Mouse (Mus musculus) forebrain, embryonic 14.5 days (tissue): ENCODE data around the gene Tmem190. TPM values are rescaled to one million over a fixed set of nuclear protein-coding genes. Genes with fewer than 3 reads are reported as not detected.
"Not testable (repeated sequence)": the region's sequence is repeated elsewhere in the genome, so short reads cannot be mapped to it uniquely, and the experiment has no call there.

Experiments used
- ATAC-seq: fragments of 200-750 bp; cut with Nextera tagmentation; 2 replicates; pipeline ENCODE4 v1.8.0; 2017; ENCODE audit warnings: mild to moderate bottlenecking, moderate library complexity
- DNase-seq: peaks from one replicate; pipeline ENCODE4 v3.0.0-alpha.2; 2015; ENCODE audit warnings: low spot score
- H3K27ac ChIP-seq: fragments of 300-500 bp; sonication (generic); 2 replicates; pipeline ENCODE4 v1.5.1; 2014; ENCODE audit warnings: low read depth, mild to moderate bottlenecking, control low read depth, low read length, moderate library complexity
- H3K27me3 ChIP-seq: fragments of 300-500 bp; sonication (generic); replicated peaks from 2 replicates; pipeline ENCODE4 v1.6.1; 2014; ENCODE audit warnings: low read length, control low read depth, mixed read lengths; ENCODE audit not compliant: control insufficient read depth, insufficient read depth
- H3K36me3 ChIP-seq: fragments of 300-500 bp; sonication (generic); 2 replicates; pipeline ENCODE4 v1.6.1; 2014; ENCODE audit warnings: low read length, control low read depth; ENCODE audit not compliant: control insufficient read depth, insufficient read depth
- H3K4me1 ChIP-seq: fragments of 300-500 bp; sonication (generic); 2 replicates; pipeline ENCODE4 v1.6.1; 2014; ENCODE audit warnings: antibody characterized with exemption, low read length, control low read depth; ENCODE audit not compliant: control insufficient read depth, insufficient read depth
- H3K4me2 ChIP-seq: fragments of 300-500 bp; sonication (generic); 2 replicates; pipeline ENCODE4 v1.6.1; 2014; ENCODE audit warnings: mild to moderate bottlenecking, control low read depth, low read length
- H3K4me3 ChIP-seq: fragments of 300-500 bp; sonication (generic); 2 replicates; pipeline ENCODE4 v1.5.1; 2014; ENCODE audit warnings: low read depth, low read length, control low read depth
- H3K9ac ChIP-seq: fragments of 300-500 bp; sonication (generic); 2 replicates; pipeline ENCODE4 v1.6.1; 2014; ENCODE audit warnings: mild to moderate bottlenecking, low read length, control low read depth, moderate library complexity
- H3K9me3 ChIP-seq: fragments of 300-500 bp; sonication (generic); replicated peaks from 2 replicates; pipeline ENCODE4 v1.6.1; 2016; ENCODE audit warnings: low read length, control low read depth, mixed read lengths; ENCODE audit not compliant: control insufficient read depth
- WGBS: fragments of 180-500 bp; shearing (Covaris S2); extraction: QIAGEN DNeasy Blood & Tissue Kit; methylation state at CpG from one replicate; pipeline ENCODE4 v1.1.7; 2014; 5-methylcytosine and 5-hydroxymethylcytosine counted together
- polyA plus RNA-seq: library from polyadenylated mRNA; unstranded; fragments of >200 nt; fragmentation: Nextera tagmentation; extraction: Ambion mirVana; gene quantifications from 2 replicates; pipeline ENCODE4 v1.2.1, GENCODE M21; 2014

Gene Tmem190
- polyA plus RNA-seq, 1 experiment from 2014 or later = not detected

DNA sequence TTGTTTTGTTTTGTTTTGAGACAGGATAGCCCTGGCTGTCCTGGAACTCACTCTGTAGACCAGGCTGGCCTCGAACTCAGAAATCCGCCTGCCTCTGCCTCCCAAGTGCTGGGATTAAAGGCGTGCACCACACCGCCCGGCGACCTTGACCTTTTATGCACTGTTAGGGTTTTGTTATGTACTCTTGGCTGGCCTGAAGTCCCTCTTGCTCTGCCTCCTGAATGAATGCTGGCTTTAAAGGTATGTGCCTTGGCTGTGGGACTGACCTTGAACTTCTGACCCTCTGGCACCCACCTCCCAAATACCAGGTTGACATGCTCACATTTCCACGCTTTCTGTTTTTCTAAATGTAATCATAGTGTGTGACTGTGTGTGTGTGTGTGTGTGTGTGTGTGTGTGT is 38.2 kb downstream of the Tmem190 start:
- WGBS = 92% methylated on average over 7 of the region's 7 CpGs

DNA sequence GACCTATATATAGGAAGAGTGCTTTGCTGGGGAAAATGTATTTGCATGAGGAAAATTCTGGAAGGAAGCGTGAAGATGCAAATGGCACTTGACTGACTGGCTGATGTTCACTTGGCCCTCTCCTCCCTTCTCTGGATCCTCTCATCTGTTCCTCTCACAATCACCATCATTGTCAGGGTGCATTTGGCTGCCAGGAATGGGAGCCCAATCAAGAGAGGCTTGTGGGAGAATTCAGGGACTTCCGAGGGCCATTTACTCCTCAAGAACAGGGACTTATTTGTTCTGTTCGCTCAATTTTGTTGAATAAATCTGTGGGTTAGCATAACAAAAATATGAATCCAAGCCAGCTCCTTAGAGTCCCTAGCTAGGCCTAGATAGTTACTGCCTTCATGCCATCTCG is 39.0 kb downstream of the Tmem190 start:
- no peaks in the 10 kb centered on the region for H3K36me3 ChIP-seq
- DNase-seq = no peak
- H3K9me3 ChIP-seq = no peaks in the 10 kb centered on the region
- H3K9ac ChIP-seq = no peak overlapping the region
- ATAC-seq = no peak
- 77% methylated on average over 4 of the region's 4 CpGs for WGBS
- H3K27ac ChIP-seq = no peak overlapping the region
- H3K4me2 ChIP-seq = no peak overlapping the region
- no peaks in the 10 kb centered on the region for H3K27me3 ChIP-seq
- H3K4me3 ChIP-seq = no peak overlapping the region
- H3K4me1 ChIP-seq = no peaks in the 10 kb centered on the region

More for the DNA sequence above, 38.2 kb downstream of the Tmem190 start:
- H3K27ac ChIP-seq, ATAC-seq, H3K9me3 ChIP-seq, DNase-seq, H3K9ac ChIP-seq, H3K4me1 ChIP-seq, H3K4me3 ChIP-seq, H3K4me2 ChIP-seq, H3K27me3 ChIP-seq, H3K36me3 ChIP-seq: not testable (repeated sequence)

DNA sequence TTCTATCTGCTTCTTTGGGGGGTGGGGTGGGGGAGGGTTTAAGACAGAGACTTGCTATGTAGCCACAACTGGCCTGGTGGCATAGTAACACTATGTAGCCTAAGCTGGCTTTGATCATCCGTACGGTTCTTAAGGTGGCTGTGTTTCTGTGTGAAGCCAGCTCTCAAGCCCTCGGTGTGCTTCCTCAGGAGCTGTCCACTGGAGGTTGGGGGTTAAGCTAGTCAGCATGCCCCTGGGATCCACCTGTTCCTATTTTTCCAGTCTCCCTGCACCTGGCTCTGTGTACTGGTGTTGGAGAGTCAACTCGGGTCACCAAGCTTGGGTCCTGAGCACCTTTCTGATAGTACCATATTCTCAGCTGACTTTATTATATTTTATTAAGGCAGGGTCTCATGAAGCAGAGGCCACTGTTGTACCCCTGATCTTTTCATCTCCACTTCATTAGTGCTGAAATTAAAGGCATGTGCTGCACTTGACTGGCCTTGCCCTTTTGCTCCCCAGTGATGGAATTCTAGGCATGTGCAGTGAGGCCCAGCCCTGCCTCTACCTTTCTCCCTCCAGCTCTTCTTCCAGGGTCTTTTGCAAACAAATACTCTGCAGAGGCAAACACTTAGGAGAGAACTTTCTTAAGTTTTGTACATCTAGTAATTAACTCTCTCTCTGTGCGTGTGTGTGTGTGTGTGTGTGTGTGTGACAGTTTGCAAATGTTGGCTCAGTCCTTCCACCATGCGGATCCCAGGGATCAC is 39.6 kb downstream of the Tmem190 start:
- Histone ChIP-seq H3K9me3 (no peaks in the 10 kb centered on the region), H3K27me3 (no peaks in the 10 kb centered on the region), H3K4me2 (no peak overlapping the region), H3K36me3 (no peaks in the 10 kb centered on the region), H3K4me3 (no peak overlapping the region), H3K4me1 (no peaks in the 10 kb centered on the region), H3K27ac (no peak overlapping the region), H3K9ac (no peak overlapping the region)
- 71% methylated on average over 6 of the region's 6 CpGs for WGBS
- no peak for DNase-seq
- ATAC-seq = no peak

DNA sequence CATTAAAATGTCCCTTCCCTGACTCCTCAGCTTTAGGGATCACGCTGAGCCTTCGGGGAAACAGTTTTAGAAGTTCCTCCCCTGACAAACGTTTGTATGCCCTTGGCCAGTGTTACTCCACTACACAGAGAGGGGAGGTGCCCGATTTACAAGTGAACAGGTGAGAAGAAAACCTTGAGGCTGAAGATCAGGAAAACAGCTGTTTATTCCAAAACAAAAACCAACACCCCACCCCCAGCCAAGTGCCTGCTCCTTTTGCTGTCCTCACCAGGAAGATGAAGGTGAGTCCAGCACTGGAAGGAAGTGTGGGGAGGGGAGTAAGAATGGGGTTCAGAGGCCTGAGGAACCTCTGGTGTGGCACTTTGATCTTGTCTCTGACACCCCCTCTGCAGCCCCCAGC is 42.6 kb downstream of the Tmem190 start:
- H3K4me2 ChIP-seq = no peak overlapping the region
- H3K27ac ChIP-seq = no peak overlapping the region
- peaks cover 10% of the 10 kb centered on the region for H3K36me3 ChIP-seq
- ATAC-seq (no peak), DNase-seq (no peak)
- 58% methylated on average over 4 of the region's 4 CpGs for WGBS
- no peaks in the 10 kb centered on the region for H3K4me1 ChIP-seq
- H3K4me3 ChIP-seq = no peak overlapping the region
- H3K9me3 ChIP-seq = no peaks in the 10 kb centered on the region
- H3K9ac ChIP-seq = no peak overlapping the region
- H3K27me3 ChIP-seq = no peaks in the 10 kb centered on the region

DNA sequence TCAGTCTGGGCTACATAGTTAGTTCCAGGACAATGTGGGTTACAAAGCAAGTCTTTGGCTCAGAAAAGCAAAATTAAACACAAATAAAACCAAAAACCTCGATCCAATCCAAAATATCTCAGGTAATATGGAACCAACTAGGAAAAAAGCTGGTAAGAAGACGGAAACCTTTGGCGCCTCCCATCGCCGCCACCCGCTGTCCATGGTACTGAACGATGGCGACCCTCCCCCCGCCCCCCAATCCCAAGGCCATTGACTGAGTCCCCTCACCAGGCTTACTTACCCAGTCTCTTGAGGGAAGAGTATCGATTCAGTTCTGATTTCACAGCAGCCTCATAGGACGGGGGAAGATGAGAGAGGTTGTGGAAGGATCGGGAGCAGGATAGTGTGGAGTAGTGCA is 47.7 kb downstream of the Tmem190 start:
- Histone ChIP-seq H3K4me3 (no peak overlapping the region), H3K27ac (no peak overlapping the region), H3K4me2 (no peak overlapping the region), H3K4me1 (no peaks in the 10 kb centered on the region), H3K9me3 (no peaks in the 10 kb centered on the region), H3K27me3 (no peaks in the 10 kb centered on the region), H3K9ac (no peak overlapping the region), H3K36me3 (peaks cover 10% of the 10 kb centered on the region)
- no peak for ATAC-seq
- 9% methylated on average over 12 of the region's 12 CpGs for WGBS
- DNase-seq = no peak

Other genes with a start within 250 kb of the Tmem190 start
- gene Syt5, start 235.4 kb upstream of the Tmem190 start, polyA plus RNA-seq = 133 and 153 TPM in 2 replicates
- not detected in 2 replicates for gene Ptprh, start 178.9 kb upstream of the Tmem190 start, polyA plus RNA-seq
- gene Tmem86b, start 151.5 kb upstream of the Tmem190 start, polyA plus RNA-seq = 2.4 and 2.6 TPM in 2 replicates
- gene Ppp6r1, start 123.9 kb upstream of the Tmem190 start, polyA plus RNA-seq = 4.4 and 5.3 TPM in 2 replicates
- 141 and 156 TPM in 2 replicates for gene Hspbp1, start 97.9 kb upstream of the Tmem190 start, polyA plus RNA-seq
- 7.9 and 8.0 TPM in 2 replicates for gene Brsk1, start 92.3 kb upstream of the Tmem190 start, polyA plus RNA-seq
- gene Tmem150b, start 57.7 kb upstream of the Tmem190 start, polyA plus RNA-seq = 0.12 TPM in 1 of 2 replicates, not detected in the other
- gene Kmt5c, start 42.8 kb upstream of the Tmem190 start, polyA plus RNA-seq = 54.6 and 57.1 TPM in 2 replicates
- 11.7 and 13.1 TPM in 2 replicates for gene Cox6b2, start 29.8 kb upstream of the Tmem190 start, polyA plus RNA-seq
- not detected in 2 replicates for gene Fam71e2, start 11.6 kb upstream of the Tmem190 start, polyA plus RNA-seq
- gene Il11, start 78 bp upstream of the Tmem190 start, polyA plus RNA-seq = 0.21 and 0.32 TPM in 2 replicates
- gene Tmem238, start 6.7 kb downstream of the Tmem190 start, polyA plus RNA-seq = 1.5 and 1.7 TPM in 2 replicates
- 179 and 182 TPM in 2 replicates for gene Rpl28, start 9.9 kb downstream of the Tmem190 start, polyA plus RNA-seq
- gene Ube2s, start 29.7 kb downstream of the Tmem190 start, polyA plus RNA-seq = 378 and 472 TPM in 2 replicates
- 5.8 and 7.7 TPM in 2 replicates for gene Shisa7, start 61.8 kb downstream of the Tmem190 start, polyA plus RNA-seq
- 3.3 and 4.3 TPM in 2 replicates for gene Isoc2b, start 87.3 kb downstream of the Tmem190 start, polyA plus RNA-seq
- 0.53 and 0.59 TPM in 2 replicates for gene Isoc2a, start 94.2 kb downstream of the Tmem190 start, polyA plus RNA-seq
- gene Gm36210, start 123.6 kb downstream of the Tmem190 start, polyA plus RNA-seq = 0.33 and 0.44 TPM in 2 replicates
- 3.6 and 3.8 TPM in 2 replicates for gene Zfp628, start 132.3 kb downstream of the Tmem190 start, polyA plus RNA-seq
- 9.8 and 17.7 TPM in 2 replicates for gene Nat14, start 139.1 kb downstream of the Tmem190 start, polyA plus RNA-seq
- 0.23 and 0.41 TPM in 2 replicates for gene Ssc5d, start 142.8 kb downstream of the Tmem190 start, polyA plus RNA-seq
- gene Sbk2, start 181.5 kb downstream of the Tmem190 start, polyA plus RNA-seq = not detected in 2 replicates
- gene Sbk3, start 188.2 kb downstream of the Tmem190 start, polyA plus RNA-seq = 0.39 and 0.42 TPM in 2 replicates
- gene Zfp579, start 213.2 kb downstream of the Tmem190 start, polyA plus RNA-seq = 37.9 and 52.9 TPM in 2 replicates
- 11.3 and 13.5 TPM in 2 replicates for gene Zfp524, start 231.5 kb downstream of the Tmem190 start, polyA plus RNA-seq
- 34.3 and 42.8 TPM in 2 replicates for gene Fiz1, start 231.8 kb downstream of the Tmem190 start, polyA plus RNA-seq
- gene Gm44973, start 232.6 kb downstream of the Tmem190 start, polyA plus RNA-seq = 0.59 and 1.9 TPM in 2 replicates
- 5.4 and 5.9 TPM in 2 replicates for gene Zfp865, start 237.4 kb downstream of the Tmem190 start, polyA plus RNA-seq
- 36.1 and 45.5 TPM in 2 replicates for gene Ccdc106, start 237.6 kb downstream of the Tmem190 start, polyA plus RNA-seq